Mouse (Mus musculus): ENCODE measurements around the gene Cop1.

The Cop1 gene

DNA sequence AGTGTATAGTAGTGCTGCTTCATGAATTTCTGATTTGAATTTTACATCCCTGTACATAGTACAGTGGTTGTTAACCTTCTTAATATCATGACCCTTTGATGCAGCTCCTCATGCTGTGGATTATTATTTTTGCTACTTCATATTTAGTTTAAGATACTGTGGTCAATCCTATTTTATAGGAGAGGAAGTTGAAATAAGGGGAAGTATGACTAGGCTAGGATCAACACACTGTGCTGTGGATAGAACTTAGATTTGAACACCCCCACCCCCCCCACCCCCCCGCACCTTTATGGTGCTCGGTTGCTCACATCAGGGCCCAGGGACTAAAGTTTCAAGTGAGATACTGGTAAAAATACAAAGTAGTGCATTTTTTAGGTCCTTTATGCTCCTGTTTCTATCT is 58.7 kb downstream of the Cop1 start:
- no peak for DNase-seq

GRCm38 (mm10) chr1:159301418-159302082 is 69.4 kb downstream of the Cop1 start:
- no peak for DNase-seq

DNA sequence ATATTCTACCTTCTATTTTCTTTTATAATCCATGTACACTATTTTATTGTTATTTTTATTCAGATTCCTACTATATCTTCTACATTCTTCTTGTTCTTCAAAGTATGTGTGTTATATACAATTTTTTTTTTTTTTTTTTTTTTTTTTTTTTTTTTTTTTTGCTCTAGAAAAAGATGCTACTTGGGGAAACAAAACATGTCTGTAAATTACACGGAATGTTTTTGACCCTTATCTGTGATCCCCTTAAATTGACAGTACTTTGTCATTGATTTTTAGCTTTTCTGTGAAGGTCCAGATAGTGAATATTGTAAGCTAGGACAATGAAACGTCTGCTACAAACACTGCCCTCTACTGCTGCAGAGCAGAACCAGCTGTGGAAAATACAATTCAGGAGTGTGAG is 81.5 kb downstream of the Cop1 start:
- DNase-seq: no peak

- no peak for DNase-seq
Measured at GRCm38 (mm10) chr1:159322586-159322985, 90.5 kb downstream of the Cop1 start.

- DNase-seq: no peak
Measured at GRCm38 (mm10) chr1:159331008-159331407, 98.9 kb downstream of the Cop1 start.

GRCm38 (mm10) chr1:159334157-159334556 is 102.0 kb downstream of the Cop1 start:
- DNase-seq: no peak

- no peak for DNase-seq
Measured at GRCm38 (mm10) chr1:159342355-159342754, 110.2 kb downstream of the Cop1 start.

DNA sequence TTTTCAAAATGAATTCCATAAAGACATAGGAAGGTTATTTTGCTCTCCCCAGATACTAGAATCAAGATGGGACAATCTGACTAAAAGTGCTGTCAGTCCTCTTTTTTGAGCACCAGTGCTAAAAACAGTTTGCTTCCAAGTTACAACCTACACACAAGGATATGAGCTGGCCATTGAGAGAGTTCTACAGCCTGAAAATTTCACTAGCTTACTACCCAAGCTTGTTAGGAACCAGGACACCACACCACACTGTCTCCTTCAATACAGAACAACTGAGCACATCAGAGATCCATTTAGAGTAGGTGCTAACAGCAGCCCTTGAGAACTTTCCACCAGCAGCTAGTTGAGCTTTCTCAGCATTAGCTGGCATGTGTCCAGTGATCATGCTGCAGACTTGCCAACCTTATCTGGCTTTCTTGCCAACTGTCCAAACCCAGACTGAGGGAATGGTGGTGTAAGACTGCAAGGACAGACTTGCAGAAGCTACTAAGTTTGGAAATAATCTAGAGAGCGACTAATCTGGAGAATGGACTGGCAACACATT is 123.0 kb downstream of the Cop1 start:
- no peak for DNase-seq

DNA sequence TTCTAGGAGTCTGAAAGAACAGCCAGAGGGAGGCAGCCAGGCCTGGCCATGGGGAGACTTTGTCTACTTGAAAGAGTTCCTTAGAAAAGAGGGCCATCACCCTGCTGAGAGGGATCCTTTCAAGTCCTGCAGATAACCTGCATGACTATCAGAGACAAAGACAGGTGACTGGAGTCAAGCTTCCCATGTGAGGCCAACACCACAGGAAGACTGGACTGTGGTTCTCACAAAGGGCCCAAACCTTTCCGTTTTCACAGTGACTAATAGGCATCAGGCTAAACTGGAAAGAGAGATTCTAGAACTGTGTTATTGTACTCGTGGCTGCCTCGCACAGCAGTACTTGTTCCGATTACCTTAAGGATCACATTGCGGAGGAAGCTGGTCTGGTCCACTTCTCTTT is 126.6 kb downstream of the Cop1 start:
- no peak for DNase-seq

DNA sequence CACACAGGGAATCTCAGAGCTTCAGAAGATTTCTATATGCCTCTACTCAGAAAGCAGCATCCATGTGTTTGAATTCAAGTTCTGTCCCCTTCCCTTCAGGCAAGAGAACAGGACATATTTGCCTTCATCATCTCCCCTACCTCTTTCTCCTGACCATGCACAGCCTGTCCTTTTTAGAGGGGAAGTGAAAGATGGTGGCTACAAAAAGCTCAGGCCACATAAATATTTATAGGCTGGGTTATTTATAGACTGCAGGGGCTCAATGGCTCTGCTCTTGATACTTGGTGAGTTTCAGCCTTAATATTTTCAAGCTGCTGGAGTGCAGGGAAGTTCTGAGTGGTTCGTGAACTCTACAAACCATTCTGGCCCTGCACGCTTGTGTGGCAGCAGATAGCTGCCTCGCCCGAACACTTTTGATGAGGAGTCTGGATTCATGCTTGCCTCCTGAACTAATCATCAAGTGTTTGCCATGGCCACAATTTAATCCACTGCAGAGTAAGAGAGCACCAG is 139.8 kb downstream of the Cop1 start:
- DNase-seq: no peak

- no peak for DNase-seq
Measured at GRCm38 (mm10) chr1:159382218-159382617, 150.1 kb downstream of the Cop1 start.

DNA sequence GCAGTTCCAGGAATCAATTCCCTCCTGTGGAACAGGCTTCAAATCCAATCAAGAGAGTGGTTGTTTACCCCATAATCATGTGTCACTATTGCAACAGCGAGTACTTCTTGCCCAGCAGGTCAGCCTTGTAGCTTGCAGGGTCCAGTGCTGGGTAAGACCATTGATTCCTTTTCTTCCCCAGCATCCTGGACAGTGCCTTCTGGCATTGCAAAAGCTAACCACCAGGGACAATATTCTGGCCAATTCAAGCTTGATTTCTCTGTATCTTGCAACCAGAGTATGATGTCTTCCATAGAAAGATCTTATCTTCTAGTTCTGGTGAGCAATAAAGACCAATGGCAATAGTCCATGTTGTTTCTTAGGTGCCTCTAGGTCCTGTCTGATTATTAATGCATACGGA is 150.8 kb downstream of the Cop1 start:
- no peak for DNase-seq

DNA sequence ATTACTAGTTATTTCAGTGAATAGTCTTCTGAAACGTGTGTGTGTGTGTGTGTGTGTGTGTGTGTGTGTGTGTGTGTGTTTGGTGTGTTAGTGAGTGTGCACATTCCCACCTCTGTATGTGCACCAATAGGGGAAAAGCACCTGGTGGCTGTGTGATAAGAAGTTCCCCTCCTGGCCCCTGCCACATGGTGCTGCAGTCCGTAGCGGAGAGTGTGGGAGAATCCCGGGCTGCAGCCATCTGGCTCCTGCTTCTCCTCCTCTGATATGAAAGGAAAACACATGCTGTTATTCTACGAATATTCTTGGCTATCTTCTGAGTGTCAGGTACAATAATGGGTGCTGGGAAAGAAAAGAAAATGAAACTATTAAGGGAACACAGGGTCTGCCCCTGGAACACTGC is 154.3 kb downstream of the Cop1 start:
- no peak for DNase-seq

GRCm38 (mm10) chr1:159388565-159389024 is 156.5 kb downstream of the Cop1 start:
- no peak for DNase-seq

- DNase-seq: peak; percentile 56
Measured at GRCm38 (mm10) chr1:159390049-159390448, 157.9 kb downstream of the Cop1 start.

- no peak for DNase-seq
Measured at GRCm38 (mm10) chr1:159392667-159393066, 160.5 kb downstream of the Cop1 start.

DNA sequence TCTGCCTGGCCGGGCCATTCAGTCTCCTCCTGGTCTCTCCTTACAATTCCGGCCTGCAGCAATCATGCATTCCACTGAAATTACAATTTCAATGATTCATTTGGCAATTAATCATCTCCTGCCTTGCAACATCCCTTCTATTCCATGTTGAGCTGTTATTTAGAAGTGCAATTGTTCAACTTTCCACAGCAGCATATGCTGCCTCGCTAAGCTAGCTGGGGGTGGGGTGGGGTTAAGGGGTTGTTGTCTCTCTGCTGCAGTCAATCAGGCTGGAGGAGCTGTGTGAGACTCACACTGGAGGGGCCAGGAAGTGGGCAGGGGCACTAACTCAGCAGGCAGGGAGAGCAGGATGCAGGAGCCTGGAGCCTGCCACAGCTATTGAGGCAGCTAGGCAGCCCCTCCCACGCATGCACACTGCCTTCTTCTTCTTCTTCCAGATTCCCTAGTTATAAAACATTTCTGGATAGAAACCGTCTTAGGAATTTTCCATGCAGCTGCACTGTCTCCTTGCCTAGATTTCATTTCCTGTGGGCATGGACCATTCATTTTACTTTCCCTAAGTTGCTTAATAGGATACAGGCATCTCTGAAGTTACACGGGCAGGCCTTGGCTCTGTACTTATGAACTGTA is 161.1 kb downstream of the Cop1 start:
- peak; percentile 22 for DNase-seq

- DNase-seq: no peak
Measured at GRCm38 (mm10) chr1:159393931-159394330, 161.8 kb downstream of the Cop1 start.

DNA sequence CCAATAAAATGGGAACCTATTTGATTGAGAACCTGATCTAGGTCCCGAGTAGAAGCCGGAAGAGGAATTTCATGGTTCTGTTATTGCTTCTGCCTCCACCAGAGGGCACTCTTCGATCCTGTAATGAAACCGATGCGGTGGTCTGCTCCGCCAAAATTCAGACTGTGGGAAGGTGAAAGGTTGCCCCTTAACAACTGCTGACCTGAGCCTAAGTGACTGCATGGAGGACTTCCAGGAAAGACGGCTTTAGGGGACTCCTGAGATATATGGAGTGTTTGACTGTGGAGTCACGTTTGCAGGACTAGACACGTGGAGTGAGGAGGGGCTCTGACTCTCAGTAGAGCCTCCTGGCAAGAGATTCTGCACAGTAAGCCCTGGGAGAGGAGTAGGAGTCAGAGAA is 164.4 kb downstream of the Cop1 start:
- no peak for DNase-seq

Data from kidney, adult 11 months (tissue).